Mouse (Mus musculus): ENCODE results near the gene Ifi205. TPM values are rescaled to one million over a fixed set of nuclear protein-coding genes. Genes with fewer than 3 reads are reported as not detected.
"Not testable (repeated sequence)": the region's sequence is repeated elsewhere in the genome, so short reads cannot be mapped to it uniquely, and the experiment has no call there.

The Ifi205 gene
- polyA plus RNA-seq, 1 experiment, result not detected

DNA sequence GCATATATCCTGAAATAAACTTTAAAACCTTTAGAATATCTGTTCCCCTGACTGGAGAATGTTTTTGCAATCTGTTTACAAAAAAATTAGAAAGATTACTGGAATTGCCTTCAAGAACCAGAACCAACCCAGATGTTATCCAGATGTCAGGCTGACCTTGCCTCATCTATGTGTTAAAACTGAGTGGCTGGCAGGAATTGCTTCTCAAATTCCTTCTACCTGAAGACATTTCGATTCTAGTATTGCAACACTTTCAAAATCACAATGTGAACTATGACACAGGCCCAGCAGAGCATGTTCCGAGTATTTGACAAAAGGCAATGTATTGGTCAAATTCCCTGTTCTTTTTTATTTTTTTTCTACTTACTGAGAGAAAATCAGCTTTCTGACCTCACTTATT is 12.8 kb upstream of the Ifi205 start:
- TF ChIP-seq GATA1 (IDR thresholded peaks at IDR 0.05; ENCODE audit: low read length), result no peak
- no peak for TF ChIP-seq TAL1 (IDR thresholded peaks at IDR 0.05; ENCODE audit: low read length)
- Histone ChIP-seq H3K36me3 (ENCODE audit: control insufficient read depth) (no peaks in the 10 kb centered on the region), H3K27me3 (ENCODE audit: control insufficient read depth) (no peaks in the 10 kb centered on the region), H3K4me1 (ENCODE audit: control insufficient read depth) (no peaks in the 10 kb centered on the region), H3K4me3 (replicated peaks) (no peak overlapping the region), H3K9me3 (ENCODE audit: control insufficient read depth, low read length) (no peaks in the 10 kb centered on the region)

DNA sequence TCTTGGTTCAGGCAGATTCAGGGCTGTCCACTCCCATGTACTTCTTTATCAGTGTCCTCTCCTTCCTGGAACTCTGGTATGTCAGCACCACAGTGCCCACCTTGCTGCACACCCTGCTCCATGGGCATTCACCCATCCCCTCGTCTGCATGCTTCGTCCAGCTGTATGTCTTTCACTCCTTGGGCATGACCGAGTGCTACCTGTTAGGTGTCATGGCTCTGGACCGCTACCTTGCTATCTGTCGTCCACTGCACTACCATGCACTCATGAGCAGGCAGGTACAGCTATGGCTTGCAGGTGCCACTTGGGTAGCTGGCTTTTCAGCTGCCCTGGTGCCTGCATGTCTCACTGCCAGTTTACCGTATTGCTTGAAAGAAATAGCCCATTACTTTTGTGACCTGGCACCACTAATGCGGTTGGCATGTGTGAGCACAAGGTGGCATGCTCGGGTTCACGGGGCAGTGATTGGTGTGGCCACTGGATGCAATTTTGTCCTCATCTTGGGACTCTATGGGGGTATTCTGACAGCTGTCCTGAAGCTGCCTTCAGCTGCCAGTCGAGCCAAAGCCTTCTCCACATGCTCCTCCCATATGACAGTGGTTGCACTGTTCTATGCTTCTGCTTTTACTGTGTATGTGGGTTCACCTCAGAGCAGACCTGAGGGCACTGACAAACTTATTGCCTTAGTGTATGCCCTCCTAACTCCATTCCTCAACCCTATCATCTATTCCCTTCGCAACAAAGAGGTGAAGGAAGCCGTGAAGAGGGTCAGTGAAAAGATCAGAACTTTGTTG is 10.7 kb upstream of the Ifi205 start:
- H3K36me3 ChIP-seq (ENCODE audit: control insufficient read depth); H3K4me1 ChIP-seq (ENCODE audit: control insufficient read depth); H3K9me3 ChIP-seq (ENCODE audit: control insufficient read depth, low read length); H3K4me3 ChIP-seq (replicated peaks); H3K27me3 ChIP-seq (ENCODE audit: control insufficient read depth): not testable (repeated sequence)

DNA sequence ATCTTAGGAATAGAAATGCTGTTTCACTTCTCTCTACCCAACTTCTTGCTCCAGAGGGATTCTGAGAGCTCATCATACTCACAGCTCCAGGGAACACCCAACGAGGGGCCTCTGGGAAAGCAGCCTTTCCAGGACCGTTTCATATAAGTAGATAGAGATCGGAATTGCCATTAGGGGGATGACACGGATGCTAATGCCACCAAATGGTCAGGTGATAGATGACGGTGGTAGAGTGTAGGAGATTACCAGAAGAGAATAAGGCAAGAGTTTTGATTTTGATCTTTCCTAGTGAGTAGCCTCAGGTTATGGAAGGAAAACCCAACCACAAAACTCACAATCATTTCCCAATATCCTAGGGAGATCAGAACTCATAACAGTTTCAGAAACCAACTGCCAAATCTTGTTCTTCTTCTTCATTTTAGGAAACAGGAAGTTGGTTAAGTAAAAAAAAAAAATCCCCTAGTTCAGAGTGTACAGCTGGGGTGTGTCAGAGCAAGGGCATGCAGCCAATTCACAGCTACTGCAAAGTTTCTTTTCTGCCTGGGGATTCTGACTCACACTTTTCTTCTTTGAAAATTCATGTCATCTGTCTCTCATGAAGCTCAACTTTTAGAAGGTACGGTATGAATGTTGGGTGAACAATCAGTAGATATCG is 9.0 kb upstream of the Ifi205 start, which contains the start of gene Olfr433:
TSS of gene Olfr433 (plus strand) at position 183 of the 655 bp plus-strand sequence.
- H3K9me3 ChIP-seq (ENCODE audit: control insufficient read depth, low read length), result no peaks in the 10 kb centered on the region
- no peaks in the 10 kb centered on the region for H3K4me1 ChIP-seq (ENCODE audit: control insufficient read depth)
- no peak for TF ChIP-seq GATA1 (IDR thresholded peaks at IDR 0.05; ENCODE audit: low read length)
- no peak for TF ChIP-seq TAL1 (IDR thresholded peaks at IDR 0.05; ENCODE audit: low read length)
- H3K36me3 ChIP-seq (ENCODE audit: control insufficient read depth), result no peaks in the 10 kb centered on the region
- H3K27me3 ChIP-seq (ENCODE audit: control insufficient read depth), result no peaks in the 10 kb centered on the region
- no peak within 1 kb of the TSS for H3K4me3 ChIP-seq (replicated peaks)

DNA sequence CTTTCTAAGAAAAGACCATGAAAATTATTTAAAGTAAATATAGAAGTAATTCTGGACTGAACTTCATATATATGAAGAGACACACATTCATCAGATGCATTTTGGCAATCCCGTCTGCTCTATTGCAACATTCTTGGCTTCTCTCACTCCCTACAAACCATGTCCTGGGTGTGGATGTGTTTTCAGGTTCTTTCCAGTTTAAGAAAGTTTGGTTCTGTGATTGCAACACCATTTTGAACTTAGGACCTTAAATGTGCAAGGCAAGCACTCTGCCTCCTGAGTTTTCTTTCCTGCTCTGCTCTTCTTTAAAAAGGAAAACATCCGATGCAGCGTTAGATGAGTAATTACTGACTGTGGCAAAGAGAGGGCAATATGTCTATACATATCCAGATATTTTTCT is 6.9 kb upstream of the Ifi205 start:
- Histone ChIP-seq H3K4me1 (ENCODE audit: control insufficient read depth) (no peaks in the 10 kb centered on the region), H3K36me3 (ENCODE audit: control insufficient read depth) (no peaks in the 10 kb centered on the region), H3K9me3 (ENCODE audit: control insufficient read depth, low read length) (no peaks in the 10 kb centered on the region), H3K4me3 (replicated peaks) (no peak overlapping the region), H3K27me3 (ENCODE audit: control insufficient read depth) (no peaks in the 10 kb centered on the region)
- TF ChIP-seq TAL1 (IDR thresholded peaks at IDR 0.05; ENCODE audit: low read length), result no peak
- TF ChIP-seq GATA1 (IDR thresholded peaks at IDR 0.05; ENCODE audit: low read length), result no peak

DNA sequence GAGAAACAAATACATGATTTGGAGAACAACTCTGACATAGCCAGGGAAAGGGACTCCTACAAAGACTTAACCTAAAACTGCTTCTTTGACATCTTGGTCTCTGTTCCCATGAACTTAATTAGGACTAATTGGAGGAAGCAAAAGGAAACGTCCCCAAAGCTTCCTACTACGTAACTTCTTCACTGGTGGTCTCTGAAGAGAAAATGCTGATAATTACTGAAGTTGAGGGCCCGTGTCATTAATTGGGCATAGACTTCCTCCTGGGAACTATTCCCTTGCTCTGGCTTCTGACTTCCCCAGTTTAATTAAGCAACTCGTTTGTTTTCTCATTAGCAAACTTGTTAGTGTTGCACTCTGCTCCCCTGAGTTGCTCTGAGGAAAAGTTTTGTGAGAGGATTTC is 4.2 kb upstream of the Ifi205 start:
- no peaks in the 10 kb centered on the region for H3K27me3 ChIP-seq (ENCODE audit: control insufficient read depth)
- no peaks in the 10 kb centered on the region for H3K4me1 ChIP-seq (ENCODE audit: control insufficient read depth)
- no peaks in the 10 kb centered on the region for H3K9me3 ChIP-seq (ENCODE audit: control insufficient read depth, low read length)
- H3K36me3 ChIP-seq (ENCODE audit: control insufficient read depth), result no peaks in the 10 kb centered on the region
- no peak for TF ChIP-seq TAL1 (IDR thresholded peaks at IDR 0.05; ENCODE audit: low read length)
- no peak for TF ChIP-seq GATA1 (IDR thresholded peaks at IDR 0.05; ENCODE audit: low read length)
- no peak overlapping the region for H3K4me3 ChIP-seq (replicated peaks)

DNA sequence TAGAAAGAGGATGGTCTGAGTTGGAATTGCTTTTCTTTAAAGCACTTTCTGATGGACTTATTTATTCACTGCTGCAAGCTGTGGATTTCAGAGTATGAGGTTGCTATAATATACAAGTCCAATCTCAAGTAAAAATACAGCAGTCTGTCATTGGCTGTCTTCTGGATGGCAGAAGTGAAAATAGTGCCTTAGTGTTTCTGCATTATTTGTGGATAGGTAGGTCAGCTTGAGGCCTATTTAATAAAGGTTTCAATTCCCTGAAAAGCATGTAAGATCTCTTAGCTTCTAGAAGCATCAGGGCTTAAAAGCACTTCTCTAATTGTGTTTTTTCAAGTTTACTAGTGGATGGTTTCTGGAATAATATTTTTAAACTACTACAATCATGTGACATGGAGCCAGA is 24.6 kb downstream of the Ifi205 start:
- H3K9me3 ChIP-seq (ENCODE audit: control insufficient read depth, low read length); H3K36me3 ChIP-seq (ENCODE audit: control insufficient read depth); H3K27me3 ChIP-seq (ENCODE audit: control insufficient read depth); H3K4me1 ChIP-seq (ENCODE audit: control insufficient read depth); H3K4me3 ChIP-seq (replicated peaks): not testable (repeated sequence)

DNA sequence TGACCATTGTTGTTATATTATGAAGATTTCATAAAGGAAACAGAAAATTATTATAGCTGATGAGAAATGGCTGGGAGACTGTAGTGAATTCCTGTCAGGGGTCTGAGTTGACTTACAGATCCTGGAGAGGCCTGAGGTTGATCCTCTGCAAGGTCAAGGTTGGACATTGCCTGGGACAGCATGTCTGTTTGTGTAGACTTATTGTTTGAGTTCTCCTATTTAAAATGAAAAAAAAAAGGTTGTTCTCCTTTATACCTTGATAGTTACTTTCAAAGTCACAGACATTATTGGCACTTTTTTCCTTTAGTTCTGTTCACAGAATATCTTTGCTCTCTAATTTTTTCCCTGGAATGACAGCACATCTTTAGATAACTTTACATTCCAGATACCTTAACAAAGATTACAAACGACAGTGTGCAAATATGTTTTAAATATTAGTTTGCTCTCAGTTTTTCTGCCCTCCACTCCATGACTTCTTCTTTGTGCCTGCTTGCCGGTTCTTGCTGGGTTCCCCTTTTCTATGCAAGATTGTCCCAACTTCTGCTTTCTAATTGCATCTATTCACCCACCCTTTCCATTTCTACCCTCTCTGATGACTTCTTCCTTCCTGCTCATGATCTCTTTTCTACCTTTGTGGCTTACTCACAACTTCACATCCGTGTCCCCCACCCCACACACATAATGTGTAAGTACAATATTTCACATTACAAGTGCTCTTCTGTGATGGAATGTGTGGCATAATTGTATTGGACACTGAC is 27.1 kb downstream of the Ifi205 start:
- H3K36me3 ChIP-seq (ENCODE audit: control insufficient read depth); H3K9me3 ChIP-seq (ENCODE audit: control insufficient read depth, low read length); H3K27me3 ChIP-seq (ENCODE audit: control insufficient read depth); H3K4me1 ChIP-seq (ENCODE audit: control insufficient read depth); H3K4me3 ChIP-seq (replicated peaks): not testable (repeated sequence)

DNA sequence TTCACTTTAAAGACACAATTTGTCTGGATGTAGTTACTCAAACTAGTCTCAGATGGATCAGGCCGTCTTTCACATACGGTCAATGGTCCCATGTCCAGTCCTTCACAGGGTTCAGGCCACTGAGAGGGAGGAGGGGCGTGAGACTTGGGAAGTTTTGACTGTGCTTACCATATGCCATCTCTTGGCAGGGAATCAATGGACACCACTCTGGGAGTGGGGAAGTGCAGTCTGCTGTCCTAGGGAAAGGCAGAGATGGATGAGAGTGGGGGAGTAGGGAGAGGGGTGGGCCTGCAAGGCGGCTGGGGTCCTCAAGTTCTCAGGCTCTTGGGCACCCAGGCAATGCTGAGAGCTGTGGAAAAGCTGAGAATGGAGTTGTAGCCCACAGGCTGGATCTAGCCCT is 36.6 kb downstream of the Ifi205 start:
- H3K36me3 ChIP-seq (ENCODE audit: control insufficient read depth), result no peaks in the 10 kb centered on the region
- TF ChIP-seq GATA1 (IDR thresholded peaks at IDR 0.05; ENCODE audit: low read length) (no peak), TAL1 (IDR thresholded peaks at IDR 0.05; ENCODE audit: low read length) (no peak)
- no peaks in the 10 kb centered on the region for H3K4me1 ChIP-seq (ENCODE audit: control insufficient read depth)
- no peaks in the 10 kb centered on the region for H3K9me3 ChIP-seq (ENCODE audit: control insufficient read depth, low read length)
- H3K27me3 ChIP-seq (ENCODE audit: control insufficient read depth), result no peaks in the 10 kb centered on the region
- no peak overlapping the region for H3K4me3 ChIP-seq (replicated peaks)

DNA sequence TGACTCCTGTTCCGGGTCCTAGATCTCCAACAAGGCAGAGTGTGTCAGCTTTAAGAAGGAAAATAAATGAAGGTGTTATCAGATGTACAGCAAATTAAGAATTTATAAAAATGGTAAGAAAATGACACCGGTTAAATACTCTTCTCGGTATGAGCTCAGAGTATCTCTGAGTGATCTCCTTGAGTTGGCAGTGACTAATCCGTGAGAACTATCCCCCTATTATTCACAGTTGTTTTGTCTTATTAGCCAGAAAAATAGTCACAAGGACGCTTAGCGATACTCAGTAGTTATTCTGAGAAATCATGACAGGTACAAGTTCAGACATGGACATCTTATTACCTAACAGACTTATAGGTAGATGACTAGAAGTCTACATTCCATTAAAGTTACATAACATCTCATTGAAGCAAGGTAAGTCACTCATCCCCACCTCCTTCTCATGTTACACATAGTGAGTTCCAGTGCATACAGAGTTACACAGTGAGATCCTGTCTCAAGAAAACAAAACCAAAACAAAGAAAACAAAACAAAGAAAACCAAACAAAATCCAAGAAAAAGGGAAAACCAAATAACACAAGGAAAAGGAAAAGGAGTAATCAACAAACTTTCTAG is 48.8 kb downstream of the Ifi205 start, which contains the start of gene Ifi202b:
TSS of gene Ifi202b (minus strand) at position 51 of the 612 bp plus-strand sequence.
- not testable (repeated sequence) for H3K4me1 ChIP-seq (ENCODE audit: control insufficient read depth); H3K4me3 ChIP-seq (replicated peaks); H3K36me3 ChIP-seq (ENCODE audit: control insufficient read depth); H3K27me3 ChIP-seq (ENCODE audit: control insufficient read depth); H3K9me3 ChIP-seq (ENCODE audit: control insufficient read depth, low read length)

DNA sequence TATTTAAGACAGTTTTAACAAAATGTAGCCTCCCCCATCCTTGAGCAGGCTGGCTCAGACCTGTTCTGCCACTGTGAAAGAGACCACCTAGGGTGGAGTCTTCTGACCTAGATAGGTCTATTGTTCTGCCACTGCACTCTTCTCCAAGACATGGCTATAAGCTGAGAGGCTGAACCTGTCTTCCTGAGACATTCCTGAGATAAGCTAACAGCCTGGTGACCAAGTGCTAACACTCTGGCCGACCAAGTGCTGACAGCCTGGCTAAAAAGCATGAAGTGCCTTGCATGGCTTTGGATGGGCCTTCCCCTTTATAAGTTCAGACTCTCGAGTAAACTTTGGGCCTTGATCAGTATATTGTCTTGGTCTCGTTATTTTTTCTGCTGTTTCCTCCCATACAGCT is 50.6 kb downstream of the Ifi205 start:
- not testable (repeated sequence) for H3K36me3 ChIP-seq (ENCODE audit: control insufficient read depth); H3K9me3 ChIP-seq (ENCODE audit: control insufficient read depth, low read length); H3K4me3 ChIP-seq (replicated peaks); H3K27me3 ChIP-seq (ENCODE audit: control insufficient read depth); H3K4me1 ChIP-seq (ENCODE audit: control insufficient read depth)

Data from erythroblast, embryonic 14.5 days (primary cell).